Mouse (Mus musculus): ENCODE measurements around the gene Gm20696.

The Gm20696 gene

DNA sequence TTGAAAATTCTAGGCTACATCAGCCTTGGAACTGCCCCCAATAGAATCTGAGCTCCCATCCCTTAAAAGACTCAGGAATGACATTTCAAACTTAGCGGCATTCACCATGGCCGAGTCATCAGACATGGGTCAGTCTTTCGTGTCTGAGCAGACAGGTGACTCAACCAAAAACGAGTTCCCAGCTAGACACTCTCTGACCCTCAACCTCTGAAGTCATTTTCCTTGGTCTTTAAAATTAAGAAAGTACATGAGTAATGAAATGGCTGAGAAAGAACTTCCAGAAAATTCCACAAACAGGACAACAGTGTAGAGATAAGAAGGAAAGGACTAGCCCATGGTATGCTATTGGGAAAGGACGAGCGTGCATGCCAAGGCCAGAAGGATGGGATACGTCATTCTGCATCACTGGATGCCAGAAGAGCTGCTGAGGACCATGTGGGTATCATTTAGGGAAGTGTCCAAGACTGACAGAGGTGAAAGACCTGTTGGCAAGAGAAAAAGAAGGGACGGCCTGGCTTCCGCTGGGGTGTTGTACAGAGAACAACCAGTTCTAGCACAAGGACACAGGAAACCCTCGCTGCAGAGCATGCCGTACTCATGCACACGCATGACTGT is 219.7 kb downstream of the Gm20696 start:
- DNase-seq (ENCODE audit: low read depth, low spot score), result peak; percentile 22

- DNase-seq (ENCODE audit: low read depth, low spot score), result peak; percentile 19
These were observed 223.1 kb downstream of the Gm20696 start for GRCm38 (mm10) chr6:99443460-99443859.

- DNase-seq (ENCODE audit: low read depth, low spot score), result peak; percentile 49
These were observed 225.5 kb downstream of the Gm20696 start for GRCm38 (mm10) chr6:99441100-99441499.

GRCm38 (mm10) chr6:99440606-99441005 is 226.0 kb downstream of the Gm20696 start:
- no peak for DNase-seq (ENCODE audit: low read depth, low spot score)

DNA sequence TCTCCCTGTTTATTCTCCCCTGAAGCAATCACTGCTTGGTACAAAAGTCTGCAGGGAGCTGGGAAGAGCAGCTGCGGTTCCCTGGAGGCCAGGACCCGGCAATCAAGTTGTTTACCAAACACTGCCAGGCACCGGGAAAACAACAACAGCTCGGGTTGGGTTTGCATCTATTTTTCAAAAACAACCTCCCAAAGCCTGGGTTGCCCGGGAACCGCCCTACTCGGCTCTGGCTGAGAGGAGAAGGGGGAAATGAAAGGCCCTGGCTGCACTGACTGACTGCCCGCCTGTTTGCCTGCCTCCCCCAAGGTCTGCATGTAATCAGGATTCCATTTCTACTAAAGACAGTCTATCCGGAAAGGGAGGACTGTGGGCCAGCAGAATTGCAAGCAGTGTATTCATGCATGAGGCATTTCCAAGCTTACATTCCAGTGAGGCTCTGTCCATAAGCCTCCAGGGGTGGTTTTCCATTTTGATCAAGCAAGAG is 226.7 kb downstream of the Gm20696 start:
- no peak for DNase-seq (ENCODE audit: low read depth, low spot score)

DNA sequence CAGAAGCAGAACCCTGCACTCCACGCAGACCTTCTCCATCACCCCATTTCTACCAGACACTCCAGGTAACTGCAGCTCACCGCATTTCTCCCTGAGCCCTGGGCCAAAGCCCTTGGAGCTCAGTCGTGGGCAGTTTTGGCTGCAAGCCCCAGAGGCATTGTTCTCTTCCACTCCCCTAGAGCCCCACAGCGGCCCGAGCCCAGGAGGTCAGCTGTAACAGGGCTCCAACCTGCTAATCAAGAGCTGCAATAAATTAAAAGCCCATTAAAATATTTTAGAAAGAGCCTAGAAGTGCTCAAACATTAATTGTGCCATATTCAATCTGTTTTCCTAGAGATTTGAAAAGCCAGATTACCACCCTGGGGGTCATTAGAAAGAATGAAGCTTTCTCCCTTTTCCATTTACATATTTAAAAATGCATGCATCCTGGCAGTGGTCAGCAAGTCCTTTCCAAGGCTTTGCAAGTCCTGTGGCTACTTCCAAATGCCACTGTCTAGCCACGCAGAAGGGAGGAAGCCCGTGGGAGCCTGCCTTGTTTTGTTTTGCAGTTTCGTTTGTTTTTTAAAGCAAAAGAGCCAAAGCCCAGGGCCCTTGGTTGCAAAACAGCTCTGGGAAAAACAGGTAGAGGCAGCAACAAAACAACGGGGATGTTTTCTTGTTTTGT is 227.3 kb downstream of the Gm20696 start:
- no peak for DNase-seq (ENCODE audit: low read depth, low spot score)

DNA sequence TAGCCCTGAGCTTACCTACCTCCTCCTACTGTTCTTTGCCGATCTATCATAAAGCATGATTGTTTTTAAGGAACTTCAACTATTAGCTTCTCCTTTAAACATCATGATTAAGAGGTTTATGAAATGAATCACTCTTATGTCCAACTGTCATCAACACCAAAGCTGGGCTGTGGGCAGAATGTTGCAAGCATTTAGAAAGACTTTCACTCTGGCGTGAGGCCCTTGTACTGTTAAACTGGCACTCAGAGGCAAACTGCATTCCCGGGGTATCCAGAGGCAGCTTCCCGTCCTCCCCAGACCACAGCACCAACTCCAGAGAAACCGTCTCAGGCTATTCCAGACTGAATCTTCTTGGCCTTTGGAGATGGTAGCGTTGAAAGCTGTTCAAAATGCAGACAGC is 230.2 kb downstream of the Gm20696 start:
- no peak for DNase-seq (ENCODE audit: low read depth, low spot score)

DNA sequence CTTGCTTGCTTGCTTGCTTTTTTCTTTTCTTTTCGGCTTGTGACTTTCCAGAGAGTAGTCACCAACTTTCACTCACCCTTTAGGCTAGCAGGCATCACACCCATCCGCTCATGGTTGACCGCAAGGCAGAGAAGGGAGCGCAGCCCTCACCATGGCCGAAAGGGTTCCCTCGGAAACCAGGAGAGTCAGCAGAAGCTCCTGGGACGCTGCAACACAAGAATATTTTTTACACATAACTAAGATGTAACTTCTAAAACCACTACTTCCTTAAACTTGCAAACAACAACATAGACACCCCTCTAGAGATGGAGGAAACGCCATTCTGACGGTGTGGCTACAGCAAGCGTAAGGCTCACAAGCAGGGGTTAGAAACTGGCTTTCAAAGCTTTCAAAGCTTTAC is 231.5 kb downstream of the Gm20696 start:
- DNase-seq (ENCODE audit: low read depth, low spot score), result peak; percentile 72

- peak; percentile 74 for DNase-seq (ENCODE audit: low read depth, low spot score)
These were observed 233.6 kb downstream of the Gm20696 start for GRCm38 (mm10) chr6:99433006-99433405.

DNA sequence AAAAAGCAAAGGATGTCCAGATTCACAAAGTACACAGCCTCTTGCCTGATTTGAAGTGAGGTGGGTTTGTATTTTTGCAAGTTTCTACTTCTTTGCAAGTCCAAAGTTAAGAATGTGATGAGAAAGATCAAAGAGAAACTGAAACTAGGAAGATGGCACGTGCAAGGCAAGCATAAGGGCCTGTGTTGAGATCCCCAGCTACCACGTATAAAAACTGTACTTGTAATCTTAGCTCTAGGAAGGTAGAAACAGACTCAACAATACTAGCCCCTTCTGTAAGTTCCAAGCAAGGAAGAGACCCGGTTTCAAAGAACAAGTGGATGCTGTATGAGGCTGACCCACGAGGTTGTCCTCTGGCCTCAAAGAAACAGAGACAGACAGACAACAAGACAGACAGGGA is 234.7 kb downstream of the Gm20696 start:
- peak; percentile 74 for DNase-seq (ENCODE audit: low read depth, low spot score)

DNA sequence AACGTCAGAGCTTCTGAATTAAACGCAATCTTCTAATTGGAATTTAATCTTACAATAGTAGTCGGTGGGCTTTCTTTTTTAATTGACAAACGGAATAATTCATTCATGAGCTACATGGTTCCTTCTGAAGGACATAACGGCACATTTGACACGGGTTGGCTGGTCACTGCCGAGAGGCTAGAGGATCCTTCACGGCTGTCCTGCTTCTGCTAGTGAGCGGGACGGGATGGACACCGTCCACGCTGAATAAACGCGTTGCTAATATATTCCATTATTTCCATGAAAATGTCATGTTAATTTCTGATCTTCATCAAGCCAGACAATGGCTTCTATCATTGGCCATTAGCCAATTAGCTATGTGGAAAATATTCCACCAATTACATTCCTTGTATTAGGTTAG is 236.0 kb downstream of the Gm20696 start:
- DNase-seq (ENCODE audit: low read depth, low spot score), result no peak

GRCm38 (mm10) chr6:99429378-99430131 is 237.0 kb downstream of the Gm20696 start:
- DNase-seq (ENCODE audit: low read depth, low spot score), result peak; percentile 47

- DNase-seq (ENCODE audit: low read depth, low spot score), result peak; percentile 71
These were observed 237.6 kb downstream of the Gm20696 start for GRCm38 (mm10) chr6:99428961-99429360.

- no peak for DNase-seq (ENCODE audit: low read depth, low spot score)
These were observed 239.3 kb downstream of the Gm20696 start for GRCm38 (mm10) chr6:99427301-99427700.

- no peak for DNase-seq (ENCODE audit: low read depth, low spot score)
These were observed 241.6 kb downstream of the Gm20696 start for GRCm38 (mm10) chr6:99425044-99425443.

DNA sequence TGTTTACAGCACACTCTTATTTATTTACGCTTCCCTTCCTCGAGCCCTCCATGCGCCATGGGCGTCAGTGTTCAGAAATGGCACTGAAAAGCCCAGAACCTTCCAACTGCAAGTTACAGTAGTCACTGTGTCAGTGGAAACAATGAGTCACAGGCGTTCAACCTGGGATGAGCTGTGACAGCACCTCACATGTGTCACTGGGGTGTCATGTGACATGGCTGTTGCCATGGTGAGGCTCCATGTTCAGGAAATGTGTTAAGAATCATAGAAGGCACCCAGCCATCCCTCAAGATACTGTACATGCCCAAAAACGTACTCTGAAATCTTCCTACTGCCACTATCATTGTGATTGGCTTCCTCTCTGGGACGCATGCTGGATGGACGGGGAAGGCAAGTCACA is 245.9 kb downstream of the Gm20696 start:
- DNase-seq (ENCODE audit: low read depth, low spot score), result peak; percentile 91

DNA sequence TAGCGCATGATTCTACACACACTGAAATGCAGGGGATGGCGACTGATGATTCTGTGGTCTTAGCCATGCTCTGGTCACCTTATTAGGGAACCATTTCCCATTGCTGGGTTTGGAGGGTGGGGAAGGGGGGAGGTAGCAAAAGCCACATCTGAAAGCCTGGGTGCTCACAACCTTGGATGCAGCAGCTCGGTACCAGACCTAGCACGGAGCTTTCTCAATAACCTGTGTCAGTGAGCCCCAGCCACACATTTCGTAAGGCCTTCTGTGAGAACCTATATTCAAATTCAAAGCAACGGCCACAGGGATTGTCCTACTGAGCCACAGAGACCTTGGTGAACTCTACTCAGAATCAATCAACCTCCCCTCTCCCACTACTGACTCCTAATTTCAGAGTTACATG is 254.0 kb downstream of the Gm20696 start:
- no peak for DNase-seq (ENCODE audit: low read depth, low spot score)

DNA sequence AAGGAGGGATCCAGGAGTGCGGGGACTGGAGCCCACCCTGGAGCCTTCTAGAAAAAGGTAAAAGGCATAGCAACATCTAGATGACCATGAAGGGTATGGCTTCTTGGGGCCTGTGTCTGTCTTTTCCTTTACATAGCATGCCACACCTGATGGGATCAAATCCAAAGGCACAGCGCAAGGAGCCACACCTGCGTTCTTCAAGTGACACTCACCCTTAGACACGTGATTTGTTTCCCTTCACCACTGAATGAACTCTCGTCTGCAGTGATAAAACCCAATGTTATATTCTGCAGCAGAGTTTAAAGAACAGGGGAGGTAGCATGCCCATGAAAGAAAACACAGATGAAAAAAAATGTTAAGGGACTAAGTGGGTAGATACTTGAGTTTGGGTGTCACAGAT is 257.0 kb downstream of the Gm20696 start:
- no peak for DNase-seq (ENCODE audit: low read depth, low spot score)

DNA sequence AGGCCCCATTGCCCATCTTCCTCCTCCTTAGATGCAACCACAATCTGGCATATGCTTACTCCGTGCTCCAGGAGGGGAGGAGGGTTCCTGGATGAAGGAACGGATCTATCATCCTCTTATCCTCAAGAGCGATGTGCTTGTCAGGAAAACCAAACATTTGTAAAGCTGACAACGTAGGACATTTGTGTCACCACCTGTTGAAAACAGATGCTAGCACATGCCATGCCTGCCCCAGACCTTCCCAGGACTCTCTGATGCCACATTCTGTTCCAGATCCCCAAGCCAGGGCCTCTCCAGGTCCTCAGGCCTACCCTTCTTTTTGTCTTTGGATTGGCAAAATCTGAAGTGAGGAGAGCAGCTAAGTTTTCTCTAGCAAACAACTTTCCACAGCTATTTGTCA is 257.7 kb downstream of the Gm20696 start:
- no peak for DNase-seq (ENCODE audit: low read depth, low spot score)

DNA sequence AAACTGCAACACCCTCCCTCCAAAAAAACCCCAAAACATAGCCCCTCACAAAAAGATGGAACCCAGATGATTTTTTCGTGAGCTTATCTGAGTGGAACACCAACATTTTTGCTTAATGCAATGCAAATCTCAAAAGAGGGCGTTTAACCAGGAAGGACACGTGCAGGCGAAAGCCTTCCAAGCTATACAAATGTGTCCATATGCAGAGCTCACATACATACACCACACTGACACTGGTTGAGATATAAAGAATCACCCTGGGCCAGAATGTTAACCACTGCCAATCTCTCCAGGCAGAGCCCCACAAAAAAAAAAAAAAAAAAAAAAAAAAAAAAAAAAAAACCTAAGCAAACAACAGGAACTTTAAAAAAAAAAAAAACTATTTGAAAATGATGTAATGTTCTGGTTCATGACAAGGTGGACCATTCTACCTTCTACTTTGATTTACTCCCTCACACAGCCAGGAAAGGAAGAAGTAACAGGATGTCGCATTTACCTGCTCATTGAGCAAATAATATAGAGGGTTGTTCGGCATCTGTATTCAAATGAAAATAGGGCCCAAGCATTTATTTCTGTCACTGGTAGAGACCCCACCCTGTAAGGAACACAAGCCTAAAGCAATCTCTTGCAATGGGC is 262.7 kb downstream of the Gm20696 start:
- peak; percentile 59 for DNase-seq (ENCODE audit: low read depth, low spot score)

GRCm38 (mm10) chr6:99402941-99403340 is 263.7 kb downstream of the Gm20696 start:
- DNase-seq (ENCODE audit: low read depth, low spot score), result peak; percentile 40

GRCm38 (mm10) chr6:99402370-99402769 is 264.2 kb downstream of the Gm20696 start:
- DNase-seq (ENCODE audit: low read depth, low spot score), result peak; percentile 45
